Mouse (Mus musculus): Measurements from ENCODE around the gene Hand2. TPM values are rescaled to one million over a fixed set of nuclear protein-coding genes. Genes with fewer than 3 reads are reported as not detected.

Gene Hand2
- total RNA-seq (2018; cell fraction: chromatin; rRNA removed): under 1 TPM in 1 of 26 experiments, not detected in 25; 0.89 TPM
- not detected for total RNA-seq (2018; cell fraction: cytosol; rRNA removed)
- total RNA-seq (2018; cell fraction: nucleus; rRNA removed): not detected
- not detected in 3 replicates for polyA plus RNA-seq (2018)

DNA sequence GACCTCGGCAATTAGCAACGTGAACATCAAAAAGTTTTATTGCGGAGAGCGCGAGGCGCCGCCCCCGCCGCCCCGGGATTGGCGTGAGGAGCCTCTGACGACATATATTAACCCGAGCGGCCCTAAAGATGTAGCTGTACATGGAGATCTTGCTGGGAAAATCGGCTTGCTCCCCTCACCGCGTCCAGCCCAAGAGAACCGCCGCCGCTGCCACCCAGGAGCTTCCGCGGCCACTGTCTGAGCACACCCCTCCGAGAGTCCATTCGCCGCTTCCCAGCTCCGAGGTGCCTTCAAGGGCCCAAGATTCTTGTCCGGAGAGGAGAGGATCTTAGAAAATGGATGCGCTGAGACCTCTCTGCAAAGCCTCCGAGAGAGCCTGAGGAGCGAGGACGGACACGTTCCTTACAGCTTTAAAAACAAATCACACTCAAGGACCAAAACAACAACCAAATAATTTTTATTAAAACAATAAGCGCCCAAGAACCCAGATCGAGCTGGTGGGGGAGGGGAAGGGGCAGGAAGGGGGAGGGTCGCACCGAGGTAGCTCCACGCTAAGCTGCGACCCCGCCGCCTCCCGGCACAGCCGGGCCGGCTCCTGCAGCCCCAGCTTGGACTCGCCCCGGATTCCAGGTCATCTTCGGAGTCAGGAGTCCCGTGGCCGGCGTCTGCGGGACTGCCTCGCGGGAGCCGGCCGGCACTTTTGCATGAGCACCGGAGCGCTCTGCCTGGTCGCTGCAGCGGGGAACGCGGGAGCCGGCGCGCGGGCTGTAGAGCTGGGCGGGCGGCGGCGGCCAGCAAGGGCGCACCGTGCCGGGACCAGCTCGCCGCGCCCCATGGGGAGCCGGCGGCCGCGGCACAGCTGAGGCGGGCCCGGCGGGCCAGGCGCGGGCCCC, at the start of gene Hand2:
Gene Hand2, plus strand, starts transcription at position 133 of the 893 bp plus-strand sequence.
- Histone ChIP-seq H3K4me3 (ENCODE audit: inconsistent target) (no peak within 1 kb of the TSS), H3K79me2 (ENCODE audit: inconsistent target) (no peaks in the 10 kb centered on the region), H3K27ac (no peak within 1 kb of the TSS), H3K36me3 (ENCODE audit: inconsistent target) (no peaks in the 10 kb centered on the region)
- WGBS (ENCODE audit: missing documents): 3% methylated on average over 69 of the region's 83 CpGs

DNA sequence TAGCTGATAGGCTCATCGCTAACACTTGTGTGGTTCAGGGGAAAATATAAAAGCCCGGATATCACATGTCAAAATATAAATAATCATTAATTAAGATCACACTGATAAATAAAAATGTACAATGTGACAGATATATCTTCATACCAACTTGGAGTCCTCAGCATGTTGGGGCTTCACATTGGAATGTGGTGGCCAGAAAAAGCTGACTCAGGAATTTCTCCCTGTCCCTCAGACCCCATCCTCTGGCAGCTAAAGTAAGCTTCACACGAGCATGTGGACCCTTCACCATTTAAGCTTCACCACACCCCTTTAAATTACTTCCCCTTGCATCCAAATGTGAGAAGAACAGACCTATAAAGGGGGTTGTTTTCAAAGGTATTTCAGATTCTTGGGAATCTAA, 47.7 kb upstream of the Hand2 start:
- Histone ChIP-seq H3K79me2 (ENCODE audit: inconsistent target) (no peaks in the 10 kb centered on the region), H3K4me3 (ENCODE audit: inconsistent target) (no peak overlapping the region), H3K36me3 (ENCODE audit: inconsistent target) (no peaks in the 10 kb centered on the region), H3K27ac (no peak overlapping the region)
- 71% methylated on average over 3 of the region's 3 CpGs for WGBS (ENCODE audit: missing documents)

DNA sequence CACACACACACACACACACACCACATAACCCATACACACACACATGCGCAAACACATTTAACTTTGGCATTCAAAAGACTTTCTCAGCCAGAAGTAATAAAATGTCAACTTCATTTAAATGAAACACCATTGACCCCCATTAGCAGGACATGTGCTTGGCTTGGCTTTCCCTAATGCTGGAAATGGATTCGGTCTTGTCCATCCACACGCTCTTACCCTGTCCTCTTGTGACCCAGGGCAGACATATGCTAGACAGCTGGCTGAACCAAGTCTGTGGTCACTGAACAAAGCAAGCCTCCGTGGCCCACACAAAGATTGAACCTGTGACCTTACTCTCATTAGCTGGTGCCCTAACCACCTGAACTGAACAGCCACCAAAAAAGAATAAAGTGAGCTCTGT, 27.3 kb upstream of the Hand2 start:
- H3K27ac ChIP-seq: no peak overlapping the region
- no peaks in the 10 kb centered on the region for H3K79me2 ChIP-seq (ENCODE audit: inconsistent target)
- H3K4me3 ChIP-seq (ENCODE audit: inconsistent target): no peak overlapping the region
- 91% methylated on average over 4 of the region's 4 CpGs for WGBS (ENCODE audit: missing documents)
- no peaks in the 10 kb centered on the region for H3K36me3 ChIP-seq (ENCODE audit: inconsistent target)

DNA sequence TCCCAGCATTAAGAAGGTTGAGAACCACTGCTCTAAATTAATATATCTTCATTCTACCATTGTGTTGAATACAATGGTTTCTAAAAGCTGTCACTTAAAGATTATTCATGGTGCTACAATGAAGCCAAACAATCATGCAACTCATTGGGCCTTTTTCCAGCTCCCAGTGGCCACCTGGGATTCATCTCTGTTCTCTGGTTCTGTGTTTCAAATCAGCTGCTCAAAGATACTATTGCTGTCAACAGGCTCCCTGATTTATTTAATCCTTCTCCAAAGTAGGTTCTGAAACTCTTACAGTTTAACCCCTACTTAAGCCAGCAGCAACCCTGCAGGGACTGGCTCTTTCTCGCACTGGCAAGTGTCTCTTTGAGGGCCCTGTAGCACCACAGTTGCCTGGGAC, 17.3 kb upstream of the Hand2 start:
- WGBS (ENCODE audit: missing documents): 88% methylated on average over 1 of the region's 1 CpGs
- Histone ChIP-seq H3K36me3 (ENCODE audit: inconsistent target) (no peaks in the 10 kb centered on the region), H3K4me3 (ENCODE audit: inconsistent target) (no peak overlapping the region), H3K27ac (no peak overlapping the region), H3K79me2 (ENCODE audit: inconsistent target) (no peaks in the 10 kb centered on the region)

DNA sequence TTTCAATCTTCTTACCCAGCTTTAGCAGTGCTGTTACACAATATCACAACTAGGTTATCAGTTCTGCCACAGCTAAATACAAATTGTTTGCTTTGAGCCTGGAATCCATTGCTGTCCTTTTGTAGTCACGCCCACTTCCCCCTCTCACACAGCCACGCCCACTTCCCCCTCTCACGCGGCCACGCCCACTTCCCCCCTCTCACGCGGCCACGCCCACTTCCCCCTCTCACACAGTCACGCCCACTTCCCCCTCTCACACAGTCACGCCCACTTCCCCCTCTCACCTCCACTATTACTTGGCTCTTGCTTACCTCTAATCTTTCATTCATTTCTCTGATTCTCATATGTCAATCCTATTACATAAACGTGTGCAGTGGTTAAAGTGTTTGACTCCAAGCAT, 15.8 kb upstream of the Hand2 start:
- H3K27ac ChIP-seq: no peak overlapping the region
- no peaks in the 10 kb centered on the region for H3K79me2 ChIP-seq (ENCODE audit: inconsistent target)
- H3K4me3 ChIP-seq (ENCODE audit: inconsistent target): no peak overlapping the region
- 38% methylated on average over 4 of the region's 11 CpGs for WGBS (ENCODE audit: missing documents)
- H3K36me3 ChIP-seq (ENCODE audit: inconsistent target): no peaks in the 10 kb centered on the region

DNA sequence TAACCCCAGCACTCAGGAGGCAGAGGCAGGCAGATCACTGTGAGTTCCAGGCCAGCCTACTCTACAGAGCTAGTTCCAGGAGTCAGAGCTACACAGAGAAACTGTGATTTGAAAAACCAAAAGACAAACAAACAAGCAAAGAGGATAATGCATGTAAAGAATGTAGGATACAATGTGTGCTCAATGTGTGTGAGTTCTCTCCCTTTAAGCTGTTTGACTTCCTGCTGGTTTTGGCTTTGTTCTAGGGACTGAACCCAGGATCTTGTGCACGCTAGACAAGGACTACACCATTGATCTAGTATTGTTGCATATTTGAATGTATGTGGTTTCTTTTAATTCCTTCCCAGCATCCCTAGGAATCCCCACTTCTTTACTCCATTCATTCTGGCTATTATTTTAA, 14.3 kb upstream of the Hand2 start:
- H3K79me2 ChIP-seq (ENCODE audit: inconsistent target): no peaks in the 10 kb centered on the region
- 78% methylated on average over 1 of the region's 1 CpGs for WGBS (ENCODE audit: missing documents)
- H3K36me3 ChIP-seq (ENCODE audit: inconsistent target): no peaks in the 10 kb centered on the region
- no peak overlapping the region for H3K27ac ChIP-seq
- H3K4me3 ChIP-seq (ENCODE audit: inconsistent target): no peak overlapping the region

DNA sequence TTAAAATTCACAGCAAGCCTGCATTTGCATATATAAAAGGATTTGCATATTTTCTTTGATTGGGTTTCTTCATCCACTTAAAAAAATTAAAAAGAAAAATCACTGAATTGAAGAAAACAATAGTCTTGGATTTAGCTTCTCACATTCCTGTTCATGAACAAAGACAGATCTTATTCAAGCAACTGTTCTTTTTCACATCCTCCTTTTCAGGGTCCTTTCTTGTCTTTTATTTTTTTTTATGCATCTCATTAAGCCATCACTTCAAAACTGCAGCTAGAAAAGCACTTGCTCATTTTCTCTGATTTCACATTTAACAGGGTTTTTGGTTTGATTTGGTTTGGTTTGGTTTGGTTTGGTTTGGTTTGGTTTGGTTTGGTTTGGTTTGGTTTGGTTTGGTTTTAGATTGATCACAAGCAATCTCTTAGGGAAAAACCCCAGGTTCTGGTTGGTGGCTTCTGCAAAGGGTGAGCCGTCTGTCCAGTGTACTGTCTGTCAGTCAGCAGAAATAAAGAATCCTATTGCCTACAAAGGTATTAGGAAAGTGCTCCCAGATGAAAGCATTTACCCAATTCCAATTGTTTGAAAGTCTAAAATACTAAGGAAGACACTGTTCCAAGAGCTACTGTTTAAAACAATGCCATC, 10.8 kb upstream of the Hand2 start:
- Histone ChIP-seq H3K27ac (no peak overlapping the region), H3K4me3 (ENCODE audit: inconsistent target) (no peak overlapping the region), H3K36me3 (ENCODE audit: inconsistent target) (no peaks in the 10 kb centered on the region), H3K79me2 (ENCODE audit: inconsistent target) (no peaks in the 10 kb centered on the region)
- 91% methylated on average over 1 of the region's 1 CpGs for WGBS (ENCODE audit: missing documents)

DNA sequence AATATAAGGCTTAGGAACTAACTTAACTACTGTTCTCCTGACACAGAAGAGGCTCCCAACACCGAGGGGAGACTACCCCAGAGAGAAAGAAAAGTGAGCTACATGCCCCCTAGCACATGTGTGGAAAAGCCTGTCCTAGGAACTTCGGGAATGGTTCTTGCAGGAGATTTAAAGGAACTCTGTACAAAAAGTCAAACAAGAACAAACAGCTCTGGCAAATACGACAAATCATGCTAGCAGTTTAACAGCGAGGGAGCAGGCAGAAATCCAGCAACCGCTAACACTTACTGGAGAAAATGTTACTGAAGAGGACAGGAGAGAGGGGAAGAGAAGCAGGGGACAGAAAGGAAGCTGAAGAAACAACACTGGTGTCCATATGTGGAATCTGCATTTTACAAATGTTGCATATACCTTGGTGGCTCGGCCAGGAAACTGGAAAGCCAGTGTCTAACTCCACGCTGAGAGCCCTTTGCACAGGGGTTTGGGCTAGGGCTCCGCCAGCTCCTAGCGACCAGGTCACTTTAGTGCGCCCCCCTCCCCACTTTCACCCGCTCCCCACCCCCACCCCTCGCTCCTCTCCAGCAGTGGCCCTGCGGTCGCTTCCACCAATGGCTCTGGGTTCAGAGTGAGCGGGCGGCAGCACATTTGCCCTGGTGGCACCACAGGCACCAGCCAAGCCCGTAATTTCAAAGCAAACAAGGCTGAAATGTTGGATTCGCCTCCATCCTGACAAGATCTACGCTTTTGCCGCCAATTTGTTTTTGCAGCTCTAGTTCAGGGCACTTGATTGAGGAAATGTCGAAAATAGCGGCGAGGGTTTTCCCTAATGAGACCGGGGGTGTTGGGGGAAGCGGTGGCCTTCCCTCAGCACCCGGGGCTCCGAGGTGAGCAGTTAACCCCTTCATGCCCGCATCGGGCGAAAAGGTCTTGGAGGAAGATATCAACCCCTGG, 8.5 kb upstream of the Hand2 start:
- no peaks in the 10 kb centered on the region for H3K36me3 ChIP-seq (ENCODE audit: inconsistent target)
- WGBS (ENCODE audit: missing documents): 5% methylated on average over 29 of the region's 30 CpGs
- H3K4me3 ChIP-seq (ENCODE audit: inconsistent target): no peak overlapping the region
- no peaks in the 10 kb centered on the region for H3K79me2 ChIP-seq (ENCODE audit: inconsistent target)
- no peak overlapping the region for H3K27ac ChIP-seq

DNA sequence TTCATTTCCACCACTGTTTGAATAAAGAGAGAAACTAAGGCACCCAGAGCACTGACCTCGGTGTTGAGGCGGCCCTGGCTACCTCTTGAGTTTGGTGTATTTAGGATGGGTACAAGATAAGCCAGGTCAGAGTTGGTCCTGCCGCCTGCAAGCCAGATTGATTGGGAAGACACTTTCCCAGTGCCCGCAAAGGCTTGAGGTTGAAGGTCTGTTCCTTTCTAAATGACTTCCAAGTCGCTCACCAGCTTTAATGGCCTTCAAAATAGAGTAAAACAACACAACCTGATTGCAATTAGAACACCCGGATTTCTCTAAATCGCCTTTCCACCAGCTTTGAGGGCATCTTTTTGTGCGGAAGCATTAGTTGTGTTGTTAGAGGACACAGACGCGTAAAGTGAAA, 7.2 kb upstream of the Hand2 start:
- Histone ChIP-seq H3K27ac (no peak overlapping the region), H3K79me2 (ENCODE audit: inconsistent target) (no peaks in the 10 kb centered on the region), H3K36me3 (ENCODE audit: inconsistent target) (no peaks in the 10 kb centered on the region), H3K4me3 (ENCODE audit: inconsistent target) (no peak overlapping the region)
- WGBS (ENCODE audit: missing documents): 39% methylated on average over 10 of the region's 10 CpGs

DNA sequence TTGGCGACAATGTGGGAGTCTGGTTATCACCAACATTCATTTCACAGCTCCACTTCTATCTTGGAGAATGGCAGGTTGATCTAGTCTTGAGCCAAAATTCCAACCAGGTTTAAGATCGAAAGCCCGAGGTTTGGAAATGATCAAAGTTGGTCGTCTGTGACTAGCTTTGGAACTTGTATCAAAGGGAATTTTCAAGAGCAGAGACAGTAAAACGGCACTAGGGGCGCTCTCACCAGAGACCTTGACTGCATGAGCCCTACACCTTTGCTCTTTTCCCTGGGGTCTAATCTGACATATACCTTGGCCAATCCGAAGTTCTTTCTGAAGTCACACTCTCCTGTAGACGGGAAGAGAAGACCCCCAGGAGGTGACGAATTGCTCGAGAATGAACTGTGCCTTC, 6.6 kb upstream of the Hand2 start:
- WGBS (ENCODE audit: missing documents): 7% methylated on average over 10 of the region's 10 CpGs
- Histone ChIP-seq H3K27ac (no peak overlapping the region), H3K4me3 (ENCODE audit: inconsistent target) (no peak overlapping the region), H3K36me3 (ENCODE audit: inconsistent target) (no peaks in the 10 kb centered on the region), H3K79me2 (ENCODE audit: inconsistent target) (no peaks in the 10 kb centered on the region)

DNA sequence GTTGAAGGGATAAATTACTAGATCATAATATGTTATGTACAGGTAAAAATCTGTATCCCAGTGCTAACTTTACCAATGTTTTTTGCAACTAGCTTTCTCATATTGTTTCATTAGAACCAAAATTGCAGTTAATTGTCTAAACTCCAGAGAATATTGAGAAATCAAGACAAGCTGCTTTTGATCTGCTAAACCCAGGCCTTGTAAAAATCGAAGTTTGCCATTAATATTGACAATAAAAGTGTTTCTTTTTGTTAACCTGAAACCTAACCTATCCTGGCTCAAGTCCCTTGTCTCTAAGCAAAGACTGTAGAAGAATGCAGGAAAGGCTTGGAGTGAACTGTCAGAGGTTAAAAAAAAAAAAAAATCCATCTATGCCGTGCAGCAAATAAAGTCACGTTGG, 5.3 kb upstream of the Hand2 start:
- Histone ChIP-seq H3K79me2 (ENCODE audit: inconsistent target) (no peaks in the 10 kb centered on the region), H3K27ac (no peak overlapping the region), H3K4me3 (ENCODE audit: inconsistent target) (no peak overlapping the region), H3K36me3 (ENCODE audit: inconsistent target) (no peaks in the 10 kb centered on the region)
- WGBS (ENCODE audit: missing documents): 31% methylated on average over 3 of the region's 3 CpGs

DNA sequence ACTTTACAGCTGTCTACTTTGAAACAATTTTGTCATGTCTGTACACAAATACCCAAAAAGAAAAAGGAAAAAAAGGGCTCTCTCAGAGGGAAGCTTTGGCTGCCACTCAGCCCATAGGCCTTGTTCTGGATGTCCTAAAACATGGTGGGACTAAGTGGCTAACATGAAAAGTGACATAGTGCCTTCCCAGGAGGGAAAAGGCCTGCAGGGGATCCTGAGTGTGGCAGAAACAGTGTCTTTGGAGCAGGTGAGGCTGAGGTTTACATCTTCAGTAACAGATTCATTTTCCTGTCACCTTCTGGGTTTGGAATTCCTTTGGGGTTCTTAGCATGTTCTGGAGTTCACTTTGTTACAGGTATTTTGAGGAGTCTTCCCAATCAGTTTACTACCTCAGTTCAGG, 3.7 kb upstream of the Hand2 start:
- Histone ChIP-seq H3K79me2 (ENCODE audit: inconsistent target) (no peaks in the 10 kb centered on the region), H3K27ac (no peak overlapping the region), H3K4me3 (ENCODE audit: inconsistent target) (no peak overlapping the region)

DNA sequence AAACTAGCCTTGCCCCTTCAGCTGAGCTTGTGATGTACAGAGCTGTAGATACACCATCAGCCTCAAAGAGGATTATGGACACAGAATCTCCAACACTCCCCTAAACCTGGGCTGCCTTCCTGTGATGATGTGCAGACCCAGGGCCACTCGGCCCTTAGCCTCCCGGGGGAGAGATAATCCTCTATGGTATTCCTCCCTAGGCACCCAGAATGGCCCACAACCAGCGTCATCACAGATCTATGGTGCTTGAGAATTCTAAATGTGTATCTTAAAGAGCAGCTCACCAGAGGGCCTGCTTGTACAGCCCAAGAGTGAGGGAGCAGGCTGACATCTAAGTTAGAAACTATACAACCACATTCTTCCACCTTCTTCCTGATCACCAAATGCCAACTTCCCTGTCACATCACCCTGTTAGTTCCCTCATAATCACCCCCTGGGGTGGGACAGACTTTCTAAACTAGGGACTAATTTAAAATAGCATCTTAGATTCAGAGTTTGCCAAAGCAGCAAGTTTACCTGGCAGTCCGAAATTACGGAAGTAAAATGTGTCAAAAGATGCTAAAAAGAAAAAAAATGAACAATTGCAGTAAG, 2.8 kb upstream of the Hand2 start:
- no peak overlapping the region for H3K4me3 ChIP-seq (ENCODE audit: inconsistent target)
- no peaks in the 10 kb centered on the region for H3K79me2 ChIP-seq (ENCODE audit: inconsistent target)
- no peaks in the 10 kb centered on the region for H3K36me3 ChIP-seq (ENCODE audit: inconsistent target)
- WGBS (ENCODE audit: missing documents): 40% methylated on average over 5 of the region's 5 CpGs
- H3K27ac ChIP-seq: no peak overlapping the region

More for the DNA sequence above, 3.7 kb upstream of the Hand2 start:
- H3K36me3 ChIP-seq (ENCODE audit: inconsistent target): no peaks in the 10 kb centered on the region

Data from macrophage (primary cell).